Mouse (Mus musculus) testis, adult 2 months (tissue): ENCODE data around the gene Tfap2a.

ENCODE experiments used
- CTCF ChIP-seq: fragments of 200-500 bp; IDR thresholded peaks from 2 replicates; pipeline ENCODE4 v1.5.1; 2012; ENCODE audit warnings: low read depth, mild to moderate bottlenecking, inconsistent platforms, low read length, moderate library complexity; ENCODE audit not compliant: control insufficient read depth, insufficient read depth, insufficient replicate concordance
- POLR2A ChIP-seq: fragments of 200-500 bp; IDR thresholded peaks from 2 replicates; pipeline ENCODE4 v1.6.1; 2012; ENCODE audit warnings: low read depth, mild to moderate bottlenecking, inconsistent platforms, low read length, moderate library complexity; ENCODE audit not compliant: control insufficient read depth

GRCm38 (mm10) chr13:40714531-40714930 is 23.6 kb downstream of the Tfap2a start:
- no peak for TF ChIP-seq CTCF
- no peak for TF ChIP-seq POLR2A
